Mouse (Mus musculus) hindbrain, postnatal 0 days (tissue): ENCODE data around the gene S100a13. TPM values are rescaled to one million over a fixed set of nuclear protein-coding genes. Genes with fewer than 3 reads are reported as not detected.

ENCODE experiments used
- ATAC-seq: fragments of 200-750 bp; cut with Nextera tagmentation; 2 replicates; pipeline ENCODE4 v1.8.0; 2017; ENCODE audit warnings: mild to moderate bottlenecking, moderate TSS enrichment, moderate library complexity
- DNase-seq: peaks from one replicate; pipeline ENCODE4 v3.0.0-alpha.2; 2015; ENCODE audit warnings: low spot score
- H3K27ac ChIP-seq: fragments of 300-500 bp; sonication (generic); 2 replicates; pipeline ENCODE4 v1.5.1; 2014; ENCODE audit warnings: mild to moderate bottlenecking
- H3K27me3 ChIP-seq: fragments of 300-500 bp; sonication (generic); 2 replicates; pipeline ENCODE4 v1.6.1; 2014; ENCODE audit warnings: low read length, mixed read lengths; ENCODE audit not compliant: insufficient read depth
- H3K36me3 ChIP-seq: fragments of 300-500 bp; sonication (generic); 2 replicates; pipeline ENCODE4 v1.6.1; 2014; ENCODE audit warnings: low read length, mixed read lengths; ENCODE audit not compliant: insufficient read depth
- H3K4me1 ChIP-seq: fragments of 300-500 bp; sonication (generic); 2 replicates; pipeline ENCODE4 v1.6.1; 2014; ENCODE audit warnings: antibody characterized with exemption, low read length, mixed read lengths; ENCODE audit not compliant: insufficient read depth
- H3K4me2 ChIP-seq: fragments of 300-500 bp; sonication (generic); 2 replicates; pipeline ENCODE4 v1.6.1; 2014; ENCODE audit warnings: low read depth, mild to moderate bottlenecking, low read length, moderate library complexity, mixed read lengths
- H3K4me3 ChIP-seq: fragments of 300-500 bp; sonication (generic); 2 replicates; pipeline ENCODE4 v1.5.1; 2014; ENCODE audit warnings: low read length
- H3K9ac ChIP-seq: fragments of 300-500 bp; sonication (generic); replicated peaks from 2 replicates; pipeline ENCODE4 v1.6.1; 2014; ENCODE audit warnings: mild to moderate bottlenecking, low read length, moderate library complexity, mixed read lengths
- H3K9me3 ChIP-seq: fragments of 300-500 bp; sonication (generic); 2 replicates; pipeline ENCODE4 v1.6.1; 2016; ENCODE audit warnings: low read length, mixed read lengths
- CTCF ChIP-seq: IDR thresholded peaks from 2 replicates; pipeline ENCODE4 v1.5.1; 2016; ENCODE audit warnings: antibody characterized with exemption, control low read depth, low read depth
- WGBS: fragments of 180-500 bp; shearing (Covaris S2); extraction: QIAGEN DNeasy Blood & Tissue Kit; methylation state at CpG from one replicate; pipeline ENCODE4 v1.1.7; 2014; 5-methylcytosine and 5-hydroxymethylcytosine counted together
- polyA plus RNA-seq: library from polyadenylated mRNA; unstranded; fragments of >200 nt; fragmentation: Nextera tagmentation; extraction: Ambion mirVana; gene quantifications from 2 replicates; pipeline ENCODE4 v1.2.1, GENCODE M21; 2015
- total RNA-seq: library from RNA; depleted of rRNA; stranded (reverse); fragments of >200 nt; gene quantifications from 2 replicates; pipeline ENCODE4 v1.2.3, GENCODE M21; 2014

S100a13 gene
- total and polyA plus RNA-seq, 2 experiments from 2014 or later, result 10.9 to 37.9 TPM

GRCm38 (mm10) chr3:90467618-90468300 is 46.5 kb upstream of the S100a13 start:
- WGBS, result 92% methylated on average over 10 of the region's 10 CpGs
- Histone ChIP-seq H3K36me3 (no peaks in the 10 kb centered on the region), H3K9me3 (no peaks in the 10 kb centered on the region), H3K4me2 (no peak overlapping the region), H3K4me3 (no peak overlapping the region), H3K4me1 (no peaks in the 10 kb centered on the region), H3K27ac (no peak overlapping the region), H3K9ac (no peak overlapping the region), H3K27me3 (peaks cover 3% of the 10 kb centered on the region)
- peak; percentile 3; the same call in 1 of the 2 replicates for TF ChIP-seq CTCF
- ATAC-seq, result no peak
- no peak for DNase-seq

- H3K4me2 ChIP-seq, result no peak overlapping the region
- H3K4me1 ChIP-seq, result no peaks in the 10 kb centered on the region
- H3K9ac ChIP-seq, result no peak overlapping the region
- TF ChIP-seq CTCF, result peak; percentile 60
- no peaks in the 10 kb centered on the region for H3K27me3 ChIP-seq
- no peaks in the 10 kb centered on the region for H3K9me3 ChIP-seq
- no peak overlapping the region for H3K27ac ChIP-seq
- H3K36me3 ChIP-seq, result no peaks in the 10 kb centered on the region
- ATAC-seq, result no peak
- H3K4me3 ChIP-seq, result no peak overlapping the region
- WGBS, result 31% methylated on average over 3 of the region's 3 CpGs
- peak; percentile 17 for DNase-seq
These were observed 42.0 kb upstream of the S100a13 start for GRCm38 (mm10) chr3:90472213-90472612.

GRCm38 (mm10) chr3:90475151-90475830 is 38.9 kb upstream of the S100a13 start:
- Histone ChIP-seq H3K4me1 (no peaks in the 10 kb centered on the region), H3K9me3 (no peaks in the 10 kb centered on the region), H3K27me3 (no peaks in the 10 kb centered on the region), H3K4me3 (peak overlapping the region; percentile 33), H3K36me3 (peaks cover 2% of the 10 kb centered on the region; the same call in 1 of the 2 replicates), H3K27ac (no peak overlapping the region), H3K9ac (no peak overlapping the region), H3K4me2 (peak overlapping the region; percentile 47)
- ATAC-seq (peak; percentile 38), DNase-seq (no peak)
- WGBS, result 36% methylated on average over 15 of the region's 16 CpGs
- TF ChIP-seq CTCF, result no peak

GRCm38 (mm10) chr3:90475831-90476611 is 38.2 kb upstream of the S100a13 start, which contains the start of gene Ilf2:
Ilf2 (plus strand) TSS chr3:90476126.
- Histone ChIP-seq H3K27ac (peak within 1 kb of the TSS; percentile 96), H3K4me2 (peak within 1 kb of the TSS; percentile 63), H3K9me3 (no peaks in the 10 kb centered on the region), H3K4me1 (no peaks in the 10 kb centered on the region), H3K9ac (peak within 1 kb of the TSS; percentile 97), H3K4me3 (peak within 1 kb of the TSS; percentile 99), H3K36me3 (peaks cover 9% of the 10 kb centered on the region; the same call in 1 of the 2 replicates), H3K27me3 (no peaks in the 10 kb centered on the region)
- WGBS, result under 1% methylated on average over 42 of the region's 45 CpGs
- DNase-seq, result peak; percentile 99
- ATAC-seq, result peak; percentile 99
- TF ChIP-seq CTCF, result peak; percentile 77

GRCm38 (mm10) chr3:90486998-90487397 is 27.2 kb upstream of the S100a13 start:
- H3K36me3 ChIP-seq, result peaks cover 56% of the 10 kb centered on the region
- no peak for TF ChIP-seq CTCF
- no peak for DNase-seq

GRCm38 (mm10) chr3:90488576-90488975 is 25.7 kb upstream of the S100a13 start:
- peaks cover 41% of the 10 kb centered on the region for H3K36me3 ChIP-seq
- DNase-seq, result no peak
- H3K9me3 ChIP-seq, result no peaks in the 10 kb centered on the region
- no peaks in the 10 kb centered on the region for H3K27me3 ChIP-seq
- no peak overlapping the region for H3K4me2 ChIP-seq
- H3K4me1 ChIP-seq, result 0 out of 2 replicates have a peak, but pooled peaks cover 3% of the 10 kb centered on the region
- TF ChIP-seq CTCF, result no peak
- ATAC-seq, result no peak
- H3K27ac ChIP-seq, result no peak overlapping the region
- no peak overlapping the region for H3K4me3 ChIP-seq
- 90% methylated on average over 6 of the region's 6 CpGs for WGBS
- H3K9ac ChIP-seq, result no peak overlapping the region

More at GRCm38 (mm10) chr3:90486998-90487397, 27.2 kb upstream of the S100a13 start:
- Histone ChIP-seq H3K4me2 (no peak overlapping the region), H3K9ac (no peak overlapping the region), H3K9me3 (no peaks in the 10 kb centered on the region), H3K4me3 (no peak overlapping the region), H3K27me3 (no peaks in the 10 kb centered on the region), H3K4me1 (0 out of 2 replicates have a peak, but pooled peaks cover 3% of the 10 kb centered on the region), H3K27ac (no peak overlapping the region)
- 75% methylated on average over 5 of the region's 5 CpGs for WGBS
- no peak for ATAC-seq
